Mouse (Mus musculus) liver, adult 2 months (tissue): Measurements from ENCODE around the gene 2210010C04Rik. TPM values are rescaled to one million over a fixed set of nuclear protein-coding genes. Genes with fewer than 3 reads are reported as not detected.

Experiments
- DNase-seq: peaks from one replicate; pipeline ENCODE4 v3.0.0-alpha.2; 2011; ENCODE audit warnings: low read depth, low spot score; ENCODE audit errors: extremely low read depth
- H3K27ac ChIP-seq: fragments of 200-500 bp; replicated peaks from 2 replicates; pipeline ENCODE4 v1.5.1; 2012; ENCODE audit warnings: low read depth, mild to moderate bottlenecking, control low read depth, inconsistent platforms, low read length; ENCODE audit not compliant: insufficient read depth
- H3K27me3 ChIP-seq: fragments of 200-500 bp; 2 replicates; pipeline ENCODE4 v1.6.1; 2012; ENCODE audit warnings: mild to moderate bottlenecking, moderate library complexity, low read length, inconsistent platforms; ENCODE audit not compliant: control insufficient read depth, insufficient read depth
- H3K36me3 ChIP-seq: fragments of 200-500 bp; 2 replicates; pipeline ENCODE4 v1.6.1; 2012; ENCODE audit warnings: low read length, inconsistent platforms; ENCODE audit not compliant: control insufficient read depth, insufficient read depth
- H3K4me1 ChIP-seq: fragments of 200-500 bp; 2 replicates; pipeline ENCODE4 v1.6.1; 2011; ENCODE audit warnings: low read length; ENCODE audit not compliant: control insufficient read depth, insufficient read depth
- H3K4me3 ChIP-seq: fragments of 200-500 bp; 2 replicates; pipeline ENCODE4 v1.5.1; 2011; ENCODE audit warnings: low read depth, mild to moderate bottlenecking, control low read depth, low read length, moderate library complexity; ENCODE audit not compliant: insufficient read depth
- H3K79me2 ChIP-seq: fragments of 200-500 bp; 2 replicates; pipeline ENCODE4 v1.6.1; 2012; ENCODE audit warnings: inconsistent platforms, mild to moderate bottlenecking, low read length, moderate library complexity; ENCODE audit not compliant: control insufficient read depth, insufficient read depth
- H3K9ac ChIP-seq: fragments of 200-500 bp; 2 replicates; pipeline ENCODE4 v1.6.1; 2012; ENCODE audit warnings: low read depth, mild to moderate bottlenecking, control low read depth, inconsistent platforms, low read length
- CTCF ChIP-seq: fragments of 200-500 bp; IDR thresholded peaks from 2 replicates; pipeline ENCODE4 v1.5.1; 2011; ENCODE audit warnings: low read depth, low read length, control low read depth
- POLR2A ChIP-seq: fragments of 200-500 bp; IDR thresholded peaks from 2 replicates; pipeline ENCODE4 v1.6.1; 2011; ENCODE audit warnings: low read length, control low read depth; ENCODE audit not compliant: insufficient read depth; ENCODE audit errors: extremely low read depth
- WGBS: fragments of 180-500 bp; shearing (Covaris S2); methylation state at CpG from one replicate; pipeline ENCODE4 v1.1.7; 2018; 5-methylcytosine and 5-hydroxymethylcytosine counted together
- polyA plus RNA-seq: library from polyadenylated mRNA; depleted of rRNA; stranded (reverse); fragments of >200 nt; gene quantifications from 2 replicates; pipeline ENCODE4 v1.2.3, GENCODE M21; 2012; rRNA removed
- total RNA-seq: library from RNA; depleted of rRNA; stranded (reverse); fragments of >200 nt; gene quantifications from 2 replicates; pipeline ENCODE4 v1.2.3, GENCODE M21; 2014; rRNA removed

2210010C04Rik gene
- total RNA-seq, result 8.5 and 43.8 TPM in 2 replicates
- polyA plus RNA-seq, result 0.22 and 0.25 TPM in 2 replicates

DNA sequence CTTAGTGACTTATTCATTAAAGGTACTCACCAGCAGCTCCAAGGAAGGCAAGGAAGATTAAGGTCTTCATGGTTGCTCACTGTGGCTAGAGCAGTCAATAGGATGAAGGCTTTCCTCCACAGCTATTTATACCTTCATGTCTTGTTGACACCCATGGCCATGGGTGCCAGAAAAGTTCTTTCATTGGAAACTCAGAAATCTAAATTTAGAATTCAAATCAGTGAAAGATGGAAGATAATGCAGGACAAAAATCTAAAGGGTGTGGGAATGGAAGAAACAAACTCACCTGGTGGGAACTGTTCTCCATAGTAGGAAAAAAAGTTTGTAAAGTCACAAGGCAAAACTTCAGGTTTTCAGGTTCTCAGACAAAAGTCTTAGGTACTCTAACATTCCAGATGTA lies at the start of gene 2210010C04Rik:
Gene 2210010C04Rik (minus strand): TSS at position 101 of the 400 bp plus-strand sequence.
- no peak within 1 kb of the TSS for H3K27ac ChIP-seq
- no peaks in the 10 kb centered on the region for H3K4me1 ChIP-seq
- H3K9ac ChIP-seq, result no peak within 1 kb of the TSS
- no peak for DNase-seq
- H3K4me3 ChIP-seq, result no peak within 1 kb of the TSS
- H3K36me3 ChIP-seq, result no peaks in the 10 kb centered on the region
- H3K79me2 ChIP-seq, result no peaks in the 10 kb centered on the region
- no peaks in the 10 kb centered on the region for H3K27me3 ChIP-seq
- TF ChIP-seq POLR2A, result no peak
- TF ChIP-seq CTCF, result no peak

DNA sequence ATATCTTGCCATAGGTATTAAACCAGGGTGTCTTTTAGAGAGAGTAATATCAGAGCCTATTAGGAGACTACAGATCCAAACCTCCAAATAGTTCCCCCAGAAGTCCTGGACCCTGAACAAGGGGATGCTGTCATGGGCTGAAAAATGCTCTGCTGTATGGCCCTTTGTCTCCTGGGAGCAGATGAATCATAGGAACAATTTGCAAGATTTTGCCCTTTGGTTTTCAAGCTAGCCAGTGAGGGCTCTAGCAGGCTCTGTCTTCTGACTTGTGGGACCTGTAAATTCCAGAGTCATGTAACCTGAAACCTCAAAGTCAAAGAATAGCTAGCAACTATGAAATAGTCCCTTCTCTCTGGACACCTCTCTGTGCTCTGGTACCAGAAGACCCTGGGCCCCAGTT lies 44.8 kb upstream of the 2210010C04Rik start:
- TF ChIP-seq POLR2A, result no peak
- TF ChIP-seq CTCF, result no peak
- Histone ChIP-seq H3K4me1 (no peaks in the 10 kb centered on the region), H3K27me3 (no peaks in the 10 kb centered on the region), H3K4me3 (no peak overlapping the region), H3K79me2 (no peaks in the 10 kb centered on the region), H3K36me3 (no peaks in the 10 kb centered on the region), H3K9ac (no peak overlapping the region), H3K27ac (no peak overlapping the region)
- DNase-seq, result no peak

DNA sequence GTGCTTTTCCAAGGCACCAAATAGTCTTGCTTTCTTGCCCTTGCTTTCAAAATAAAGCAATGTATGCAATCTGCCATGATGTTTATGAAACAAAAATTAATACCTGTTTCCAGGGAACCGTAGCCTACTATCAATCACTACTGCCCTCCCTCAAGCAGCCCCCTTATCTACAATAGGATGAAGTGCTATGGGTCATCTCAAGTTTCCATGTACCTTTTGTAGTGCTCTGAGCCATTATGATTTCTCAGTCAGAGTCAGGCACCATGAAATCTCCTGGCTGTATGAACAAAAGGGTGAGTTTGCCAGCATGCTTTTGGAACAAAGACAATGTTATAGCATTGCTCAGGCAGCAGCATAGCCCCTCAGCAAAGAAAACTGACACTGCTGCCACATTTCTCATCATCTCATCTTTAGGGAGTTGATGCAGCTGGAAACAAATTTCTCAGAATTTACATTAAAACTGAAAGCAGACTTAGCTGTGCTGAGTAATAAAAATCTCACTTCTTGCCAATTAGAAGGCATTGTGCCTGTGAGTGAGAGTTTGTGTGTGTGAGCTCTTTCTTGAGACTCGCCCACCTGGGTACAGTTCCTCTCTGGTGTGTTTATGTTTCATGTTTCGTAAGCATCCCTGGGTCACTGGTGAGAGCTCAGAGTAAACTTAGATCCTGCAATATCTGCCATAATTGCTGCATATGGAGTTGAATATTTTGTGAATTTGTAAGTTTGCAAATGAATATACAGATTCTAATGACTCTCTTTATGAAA lies 43.4 kb upstream of the 2210010C04Rik start:
- H3K4me3 ChIP-seq, result no peak overlapping the region
- WGBS, result 73% methylated on average over 3 of the region's 3 CpGs
- H3K27ac ChIP-seq, result no peak overlapping the region
- no peaks in the 10 kb centered on the region for H3K4me1 ChIP-seq
- no peaks in the 10 kb centered on the region for H3K27me3 ChIP-seq
- TF ChIP-seq CTCF, result no peak
- no peaks in the 10 kb centered on the region for H3K36me3 ChIP-seq
- no peak overlapping the region for H3K9ac ChIP-seq
- no peak for DNase-seq
- no peaks in the 10 kb centered on the region for H3K79me2 ChIP-seq

DNA sequence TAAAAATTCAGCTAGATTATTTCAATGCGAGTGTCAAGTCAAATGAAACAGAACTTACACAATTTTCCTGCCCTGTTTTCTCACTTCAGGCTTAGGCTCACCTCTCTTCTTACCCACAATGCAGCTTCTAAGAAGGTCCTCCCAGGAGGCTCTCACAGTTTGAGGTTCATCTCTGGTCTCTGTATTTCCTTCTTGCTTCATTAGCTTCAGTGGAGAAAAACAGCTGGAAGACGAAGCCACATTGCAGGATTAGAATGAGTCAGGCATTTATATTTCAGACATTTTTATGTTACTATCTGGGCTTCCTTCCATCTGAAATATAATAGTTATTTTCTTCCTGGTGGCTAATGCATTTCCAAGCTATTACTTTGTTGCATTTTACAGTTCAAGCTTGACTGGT lies 40.4 kb upstream of the 2210010C04Rik start:
- no peak overlapping the region for H3K27ac ChIP-seq
- no peaks in the 10 kb centered on the region for H3K4me1 ChIP-seq
- no peak for DNase-seq
- WGBS, result 73% methylated on average over 2 of the region's 2 CpGs
- H3K9ac ChIP-seq, result no peak overlapping the region
- H3K79me2 ChIP-seq, result no peaks in the 10 kb centered on the region
- H3K36me3 ChIP-seq, result no peaks in the 10 kb centered on the region
- TF ChIP-seq CTCF (no peak), POLR2A (no peak)
- H3K4me3 ChIP-seq, result no peak overlapping the region
- no peaks in the 10 kb centered on the region for H3K27me3 ChIP-seq

DNA sequence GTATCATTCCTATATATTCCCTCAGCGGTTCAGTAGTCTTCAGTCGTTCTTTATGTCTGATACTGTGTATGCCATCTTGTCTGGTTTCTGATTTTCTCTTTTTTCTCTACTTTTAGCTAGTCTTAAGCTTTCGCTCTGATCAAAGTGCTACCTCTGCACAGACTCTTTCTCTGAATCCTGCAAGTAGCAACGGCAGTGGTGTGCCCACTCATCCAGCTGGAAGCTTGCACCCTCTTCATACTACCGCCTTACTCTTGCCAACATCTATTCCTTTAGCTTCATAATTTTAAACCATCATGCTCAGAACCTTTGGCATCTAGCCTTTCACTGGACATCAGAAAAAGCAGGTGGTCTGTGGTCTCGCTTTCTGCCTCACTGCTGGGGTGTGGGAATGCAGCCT lies 28.0 kb upstream of the 2210010C04Rik start:
- no peaks in the 10 kb centered on the region for H3K79me2 ChIP-seq
- TF ChIP-seq POLR2A (no peak), CTCF (no peak)
- H3K36me3 ChIP-seq, result no peaks in the 10 kb centered on the region
- no peaks in the 10 kb centered on the region for H3K4me1 ChIP-seq
- 91% methylated on average over 6 of the region's 6 CpGs for WGBS
- H3K27me3 ChIP-seq, result no peaks in the 10 kb centered on the region
- DNase-seq, result no peak
- no peak overlapping the region for H3K27ac ChIP-seq
- no peak overlapping the region for H3K4me3 ChIP-seq
- H3K9ac ChIP-seq, result no peak overlapping the region

DNA sequence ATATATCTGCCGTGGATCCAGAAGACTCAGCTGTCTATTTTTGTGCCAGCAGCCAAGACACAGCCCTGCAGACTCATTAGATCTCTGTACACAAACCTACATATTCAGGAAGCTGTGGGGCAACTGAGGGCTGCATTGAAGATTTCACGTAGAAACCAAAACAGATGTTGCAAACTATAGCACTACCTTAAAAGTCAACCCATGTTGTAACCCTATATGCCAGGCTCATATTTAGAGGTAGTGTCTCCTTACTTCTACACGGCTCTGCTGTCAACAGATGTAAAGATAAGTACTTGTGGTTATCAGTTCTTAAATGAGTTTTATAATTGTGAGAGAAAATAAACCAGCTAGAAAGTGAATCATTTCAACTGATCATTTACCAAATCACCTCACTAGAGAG lies 27.4 kb upstream of the 2210010C04Rik start:
- no peak overlapping the region for H3K27ac ChIP-seq
- 66% methylated on average over 3 of the region's 3 CpGs for WGBS
- H3K36me3 ChIP-seq, result no peaks in the 10 kb centered on the region
- no peak for TF ChIP-seq POLR2A
- no peak for TF ChIP-seq CTCF
- no peak overlapping the region for H3K4me3 ChIP-seq
- no peaks in the 10 kb centered on the region for H3K4me1 ChIP-seq
- H3K27me3 ChIP-seq, result no peaks in the 10 kb centered on the region
- DNase-seq, result no peak
- H3K9ac ChIP-seq, result no peak overlapping the region
- no peaks in the 10 kb centered on the region for H3K79me2 ChIP-seq
